Mouse (Mus musculus): ENCODE measurements around the gene Ctrb1.

Ctrb1 gene

GRCm38 (mm10) chr8:111690960-111691445 is at the start of gene Ctrb1:
Gene Ctrb1, minus strand, starts transcription at chr8:111691010.
- no peak for DNase-seq (ENCODE audit: extremely low read depth, insufficient read length, low spot score)

- DNase-seq (ENCODE audit: extremely low read depth, insufficient read length, low spot score) = no peak
Observed at GRCm38 (mm10) chr8:111740301-111740711, 49.5 kb upstream of the Ctrb1 start.

GRCm38 (mm10) chr8:111739604-111740003 is 48.8 kb upstream of the Ctrb1 start:
- DNase-seq (ENCODE audit: extremely low read depth, insufficient read length, low spot score) = no peak

- DNase-seq (ENCODE audit: extremely low read depth, insufficient read length, low spot score) = no peak
Observed at GRCm38 (mm10) chr8:111738867-111739266, 48.1 kb upstream of the Ctrb1 start.

GRCm38 (mm10) chr8:111736321-111736720 is 45.5 kb upstream of the Ctrb1 start:
- no peak for DNase-seq (ENCODE audit: extremely low read depth, insufficient read length, low spot score)

- DNase-seq (ENCODE audit: extremely low read depth, insufficient read length, low spot score) = no peak
Observed at GRCm38 (mm10) chr8:111735791-111736190, 45.0 kb upstream of the Ctrb1 start.

GRCm38 (mm10) chr8:111735335-111735761 is 44.5 kb upstream of the Ctrb1 start:
- no peak for DNase-seq (ENCODE audit: extremely low read depth, insufficient read length, low spot score)

GRCm38 (mm10) chr8:111734244-111734960 is 43.6 kb upstream of the Ctrb1 start:
- no peak for DNase-seq (ENCODE audit: extremely low read depth, insufficient read length, low spot score)

GRCm38 (mm10) chr8:111733581-111734243 is 42.9 kb upstream of the Ctrb1 start:
- DNase-seq (ENCODE audit: extremely low read depth, insufficient read length, low spot score) = no peak

GRCm38 (mm10) chr8:111732406-111733085 is 41.7 kb upstream of the Ctrb1 start:
- no peak for DNase-seq (ENCODE audit: extremely low read depth, insufficient read length, low spot score)

GRCm38 (mm10) chr8:111732004-111732403 is 41.2 kb upstream of the Ctrb1 start:
- peak; percentile 92 for DNase-seq (ENCODE audit: extremely low read depth, insufficient read length, low spot score)

GRCm38 (mm10) chr8:111731231-111731977 is 40.6 kb upstream of the Ctrb1 start:
- DNase-seq (ENCODE audit: extremely low read depth, insufficient read length, low spot score) = no peak

GRCm38 (mm10) chr8:111729233-111730170 is 38.7 kb upstream of the Ctrb1 start:
- DNase-seq (ENCODE audit: extremely low read depth, insufficient read length, low spot score) = no peak

- no peak for DNase-seq (ENCODE audit: extremely low read depth, insufficient read length, low spot score)
Observed at GRCm38 (mm10) chr8:111728481-111728880, 37.7 kb upstream of the Ctrb1 start.

GRCm38 (mm10) chr8:111727553-111727952 is 36.7 kb upstream of the Ctrb1 start:
- DNase-seq (ENCODE audit: extremely low read depth, insufficient read length, low spot score) = no peak

GRCm38 (mm10) chr8:111726102-111726900 is 35.5 kb upstream of the Ctrb1 start:
- DNase-seq (ENCODE audit: extremely low read depth, insufficient read length, low spot score) = peak; percentile 88

GRCm38 (mm10) chr8:111725341-111725740 is 34.5 kb upstream of the Ctrb1 start:
- DNase-seq (ENCODE audit: extremely low read depth, insufficient read length, low spot score) = no peak

GRCm38 (mm10) chr8:111720115-111720544 is 29.3 kb upstream of the Ctrb1 start:
- DNase-seq (ENCODE audit: extremely low read depth, insufficient read length, low spot score) = peak; percentile 51

GRCm38 (mm10) chr8:111718937-111719336 is 28.1 kb upstream of the Ctrb1 start:
- DNase-seq (ENCODE audit: extremely low read depth, insufficient read length, low spot score) = no peak

Measured in 3134 (cell line).